Comparison of ENCODE assay signal across 17 mouse cellular contexts in the genomic region with DNA sequence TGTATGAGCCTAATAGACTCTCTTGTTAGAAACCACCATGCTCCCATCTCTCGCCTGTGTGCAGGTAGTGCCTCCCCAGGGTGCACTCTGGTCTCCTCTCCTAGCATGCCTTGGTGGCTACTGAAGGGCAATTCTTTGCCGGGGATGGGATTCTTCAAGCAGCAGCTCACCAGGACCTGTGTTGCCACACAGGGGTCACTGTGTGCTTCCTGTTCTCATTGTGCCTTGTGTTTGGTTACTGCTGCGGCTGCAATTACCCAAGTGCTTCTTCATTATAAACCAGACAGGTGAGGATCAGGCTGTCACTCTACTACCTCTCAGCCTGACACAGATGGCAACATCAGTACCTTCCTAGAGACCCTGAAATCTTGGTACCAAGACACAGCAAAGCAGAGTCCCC.
"Had no signal": no experiment of that assay in that cellular context is flagged by ENCODE, and none has a peak within 500 bp of the region (broad histone marks: within the 10 kb centered on the region; RNA-seq: fewer than 3 reads in every experiment).

No protein-coding gene starts in this region.

- H3K27me3 ChIP-seq: limb, embryonic 13.5 days; lung, embryonic 15.5 days; midbrain, embryonic 13.5 days had no signal

- H3K4me1 ChIP-seq: limb, embryonic 10.5 days; limb, embryonic 13.5 days; lung, embryonic 15.5 days; midbrain, embryonic 13.5 days had no signal

- H3K9me3 ChIP-seq: limb, embryonic 10.5 days; limb, embryonic 13.5 days; lung, embryonic 15.5 days; midbrain, embryonic 13.5 days had no signal

- H3K4me3 ChIP-seq: layer of hippocampus, adult 2 months; limb, embryonic 10.5 days; limb, embryonic 13.5 days; lung, embryonic 15.5 days; midbrain, embryonic 13.5 days had no signal

- H3K9ac ChIP-seq: limb, embryonic 13.5 days; lung, embryonic 15.5 days; midbrain, embryonic 13.5 days had no signal

- DNase-seq: kidney, adult 2 months; kidney, postnatal 25 days; layer of hippocampus, adult 9-11 months; lung, adult 18-20 months; lung, postnatal 10 days; lung, postnatal 36 days; thymus, adult 2 months; thymus, postnatal 14 days; thymus, postnatal 4 days had no signal

- H3K36me3 ChIP-seq: lung, embryonic 15.5 days had no signal

- ATAC-seq: intestine, postnatal 0 days; midbrain, embryonic 13.5 days had no signal

- H3K4me2 ChIP-seq: limb, embryonic 13.5 days; lung, embryonic 15.5 days; midbrain, embryonic 13.5 days had no signal

- H3K27ac ChIP-seq: kidney, postnatal 0 days; layer of hippocampus, adult 2 months; limb, embryonic 10.5 days; limb, embryonic 13.5 days; lung, embryonic 15.5 days; midbrain, embryonic 13.5 days; stomach, postnatal 0 days had no signal
